Mouse (Mus musculus) spleen, adult 2 months (tissue): ENCODE measurements around the gene Traf4. TPM values are rescaled to one million over a fixed set of nuclear protein-coding genes. Genes with fewer than 3 reads are reported as not detected.

Source experiments
- DNase-seq, 2 experiments: peaks; one replicate each; pipeline versions ENCODE4 v3.0.0 to v3.0.0-alpha.2; 2012 to 2021; ENCODE audit warnings: low spot score in 2 of 2, low read depth in 1 of 2
- H3K27ac ChIP-seq: fragments of 200-500 bp; 2 replicates; pipeline ENCODE4 v1.5.1; 2012; ENCODE audit warnings: low read length, inconsistent platforms; ENCODE audit not compliant: insufficient read depth
- H3K27me3 ChIP-seq: fragments of 200-500 bp; 2 replicates; pipeline ENCODE4 v1.6.1; 2012; ENCODE audit warnings: mild to moderate bottlenecking, moderate library complexity, low read length, inconsistent platforms; ENCODE audit not compliant: control insufficient read depth, insufficient read depth
- H3K36me3 ChIP-seq: fragments of 200-500 bp; 2 replicates; pipeline ENCODE4 v1.6.1; 2012; ENCODE audit warnings: mild to moderate bottlenecking, low read length, inconsistent platforms; ENCODE audit not compliant: control insufficient read depth, insufficient read depth
- H3K4me1 ChIP-seq: fragments of 200-500 bp; 2 replicates; pipeline ENCODE4 v1.6.1; 2011; ENCODE audit warnings: inconsistent platforms; ENCODE audit not compliant: control insufficient read depth, insufficient read depth, insufficient read length
- H3K4me3 ChIP-seq: fragments of 200-500 bp; 2 replicates; pipeline ENCODE4 v1.5.1; 2011; ENCODE audit warnings: mild to moderate bottlenecking, inconsistent platforms; ENCODE audit not compliant: insufficient read depth, insufficient read length; ENCODE audit errors: extremely low read depth
- CTCF ChIP-seq: fragments of 200-500 bp; IDR thresholded peaks from 2 replicates; pipeline ENCODE4 v1.5.1; 2011; ENCODE audit warnings: mild to moderate bottlenecking, inconsistent platforms; ENCODE audit not compliant: insufficient read depth, insufficient read length, insufficient replicate concordance; ENCODE audit errors: extremely low read depth
- POLR2A ChIP-seq: fragments of 200-500 bp; IDR thresholded peaks from 2 replicates; pipeline ENCODE4 v1.6.1; 2011; ENCODE audit warnings: low read depth, low read length, inconsistent platforms
- WGBS: fragments of 180-500 bp; shearing (Covaris S2); methylation state at CpG from one replicate; pipeline ENCODE4 v1.1.7; 2018; 5-methylcytosine and 5-hydroxymethylcytosine counted together
- polyA plus RNA-seq: library from polyadenylated mRNA; depleted of rRNA; stranded (reverse); fragments of >200 nt; gene quantifications from 2 replicates; pipeline ENCODE4 v1.2.3, GENCODE M21; 2012

Traf4 gene
- polyA plus RNA-seq, 1 experiment: 43.4 TPM

DNA sequence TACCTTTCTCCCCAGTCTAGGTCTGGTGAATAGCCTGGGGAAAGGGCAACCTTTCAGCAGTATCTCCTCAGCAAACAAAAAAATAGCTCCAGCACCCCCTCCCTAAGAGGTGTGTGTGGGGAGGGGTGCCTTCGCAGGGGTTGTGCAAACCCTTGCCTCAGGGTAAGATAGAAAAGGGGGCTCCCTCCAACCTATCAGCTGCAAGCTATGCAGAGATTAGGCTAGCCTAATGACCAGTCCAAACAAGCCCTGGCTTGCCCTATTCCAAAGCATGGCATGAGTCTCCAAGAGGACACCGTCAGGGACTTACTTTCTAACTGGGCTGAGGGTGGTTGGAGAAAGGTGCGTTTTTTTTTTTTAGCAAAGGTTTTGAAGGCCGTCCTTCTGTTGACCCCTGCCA, 772 bp upstream of the Traf4 start:
- WGBS: 77% methylated on average over 4 of the region's 4 CpGs

GRCm38 (mm10) chr11:78165761-78166109, 346 bp upstream of the Traf4 start:
- WGBS: 5% methylated on average over 16 of the region's 16 CpGs
- TF ChIP-seq POLR2A: no peak
- no peak for TF ChIP-seq CTCF
- DNase-seq: no peak
- H3K27ac ChIP-seq: peak overlapping the region; percentile 75
- H3K4me1 ChIP-seq: peaks cover 24% of the 10 kb centered on the region
- H3K36me3 ChIP-seq: peaks cover 5% of the 10 kb centered on the region; the same call in 1 of the 2 replicates
- no peaks in the 10 kb centered on the region for H3K27me3 ChIP-seq
- peak overlapping the region; percentile 70 for H3K4me3 ChIP-seq

More for the DNA sequence above, 772 bp upstream of the Traf4 start:
- H3K4me3 ChIP-seq: no peak overlapping the region
- no peak overlapping the region for H3K27ac ChIP-seq
- no peaks in the 10 kb centered on the region for H3K27me3 ChIP-seq
- no peak for DNase-seq
- 0 out of 2 replicates have a peak, but pooled peaks cover 3% of the 10 kb centered on the region for H3K36me3 ChIP-seq
- peaks cover 24% of the 10 kb centered on the region for H3K4me1 ChIP-seq
- no peak for TF ChIP-seq CTCF
- TF ChIP-seq POLR2A: no peak

DNA sequence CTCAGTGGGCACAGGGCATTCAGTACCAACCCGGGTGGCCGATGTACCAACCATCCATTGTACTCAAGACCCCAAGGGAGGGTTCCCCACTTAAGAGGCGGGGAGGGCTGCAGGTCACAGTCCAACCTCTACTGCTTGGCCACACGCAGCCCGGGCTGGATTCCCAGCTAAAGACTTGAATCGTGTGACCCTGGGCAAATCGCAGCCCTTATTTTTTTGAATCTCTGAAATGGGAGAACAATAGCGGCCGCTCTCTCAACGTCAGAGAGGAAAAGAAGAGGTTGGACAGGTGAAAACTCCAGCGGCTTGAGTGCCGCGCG, 825 bp downstream of the Traf4 start:
- 1% methylated on average over 14 of the region's 14 CpGs for WGBS
- peaks cover 20% of the 10 kb centered on the region; the same call in 1 of the 2 replicates for H3K4me1 ChIP-seq
- peaks cover 10% of the 10 kb centered on the region for H3K36me3 ChIP-seq
- DNase-seq: no peak
- peak overlapping the region; percentile 89 for H3K4me3 ChIP-seq
- TF ChIP-seq POLR2A (no peak), CTCF (no peak)
- peak overlapping the region; percentile 80 for H3K27ac ChIP-seq
- H3K27me3 ChIP-seq: no peaks in the 10 kb centered on the region

DNA sequence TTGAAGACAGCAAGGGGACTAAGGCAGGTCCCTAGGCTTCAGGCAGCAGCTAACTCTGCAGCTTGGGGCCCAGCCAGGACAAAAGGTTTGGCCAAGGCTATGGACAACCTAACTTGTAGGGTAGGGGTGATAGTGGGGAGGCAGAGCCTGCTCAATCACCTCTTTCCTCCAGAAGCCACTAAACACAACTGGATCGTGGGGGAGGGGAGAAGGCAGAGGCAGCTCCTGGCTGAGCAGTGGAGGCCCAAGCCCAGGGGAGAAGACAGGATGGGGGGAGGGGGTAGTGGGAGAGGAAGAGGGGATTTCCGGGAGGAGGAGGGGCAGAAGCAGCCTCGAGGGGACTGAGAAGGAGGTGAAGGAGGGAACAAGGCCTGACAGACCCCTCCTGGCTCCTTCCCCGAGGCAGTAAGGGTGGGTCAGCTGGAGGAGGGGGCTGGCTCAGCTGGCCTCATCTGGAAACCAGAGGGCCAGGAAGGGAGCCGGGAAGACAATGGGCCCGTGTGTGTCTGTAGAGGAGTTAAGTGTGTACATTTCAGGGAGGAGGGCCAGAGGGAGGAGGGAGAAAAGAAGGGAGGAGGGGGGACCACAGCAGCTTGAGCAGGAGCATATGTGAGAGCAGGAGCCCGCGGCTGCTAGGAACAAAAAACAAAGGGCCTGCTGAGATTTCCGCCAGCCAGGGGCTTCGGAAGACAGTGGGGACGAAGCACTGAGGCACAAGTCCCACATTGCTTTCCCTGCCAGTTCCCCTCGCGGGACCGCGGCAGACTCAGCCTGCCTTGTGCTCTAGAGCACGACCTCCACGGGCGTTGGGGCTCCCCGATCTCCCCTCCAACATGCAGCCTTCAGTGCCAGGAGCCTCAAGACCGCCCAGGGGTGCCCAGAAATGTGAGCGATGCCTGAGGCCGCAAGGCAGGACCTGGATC, 1.4 kb downstream of the Traf4 start:
- 2% methylated on average over 22 of the region's 22 CpGs for WGBS
- peak in 1 of 2 experiments; percentile 49 for DNase-seq
- no peak for TF ChIP-seq POLR2A
- TF ChIP-seq CTCF: no peak
- Histone ChIP-seq H3K27me3 (no peaks in the 10 kb centered on the region), H3K36me3 (peaks cover 11% of the 10 kb centered on the region), H3K27ac (peak overlapping the region; percentile 80), H3K4me1 (peaks cover 20% of the 10 kb centered on the region; the same call in 1 of the 2 replicates), H3K4me3 (peak overlapping the region; percentile 89)

GRCm38 (mm10) chr11:78163045-78163444, 2.3 kb downstream of the Traf4 start:
- H3K4me3 ChIP-seq: no peak overlapping the region
- 88% methylated on average over 2 of the region's 2 CpGs for WGBS
- peaks cover 17% of the 10 kb centered on the region; the same call in 1 of the 2 replicates for H3K4me1 ChIP-seq
- H3K27me3 ChIP-seq: no peaks in the 10 kb centered on the region
- no peak for DNase-seq
- peaks cover 11% of the 10 kb centered on the region for H3K36me3 ChIP-seq
- H3K27ac ChIP-seq: no peak overlapping the region
- TF ChIP-seq CTCF (no peak), POLR2A (no peak)

DNA sequence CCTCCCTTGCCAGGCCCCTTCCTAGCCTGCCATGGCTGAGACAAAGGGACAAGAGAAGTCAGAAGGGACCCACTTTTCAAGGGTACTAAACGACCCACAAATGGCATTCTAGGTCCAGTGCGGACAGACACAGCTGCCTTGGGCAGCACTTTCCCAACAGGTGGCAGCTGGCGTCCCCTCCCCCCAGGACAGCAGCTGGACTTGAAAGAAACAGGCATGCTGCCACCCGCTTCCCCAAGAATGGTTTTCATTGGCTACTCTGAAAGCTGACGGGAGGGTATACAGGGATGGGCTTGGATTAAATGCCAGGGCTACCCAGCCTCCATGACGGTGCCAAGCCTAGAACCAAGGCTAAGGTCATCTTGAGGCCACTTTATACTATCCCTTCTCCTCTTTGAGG, 2.9 kb downstream of the Traf4 start:
- no peak for TF ChIP-seq POLR2A
- TF ChIP-seq CTCF: no peak
- 72% methylated on average over 6 of the region's 6 CpGs for WGBS
- no peak overlapping the region for H3K4me3 ChIP-seq
- no peak for DNase-seq
- H3K27me3 ChIP-seq: no peaks in the 10 kb centered on the region
- peaks cover 17% of the 10 kb centered on the region; the same call in 1 of the 2 replicates for H3K4me1 ChIP-seq
- no peak overlapping the region for H3K27ac ChIP-seq
- peaks cover 11% of the 10 kb centered on the region for H3K36me3 ChIP-seq

DNA sequence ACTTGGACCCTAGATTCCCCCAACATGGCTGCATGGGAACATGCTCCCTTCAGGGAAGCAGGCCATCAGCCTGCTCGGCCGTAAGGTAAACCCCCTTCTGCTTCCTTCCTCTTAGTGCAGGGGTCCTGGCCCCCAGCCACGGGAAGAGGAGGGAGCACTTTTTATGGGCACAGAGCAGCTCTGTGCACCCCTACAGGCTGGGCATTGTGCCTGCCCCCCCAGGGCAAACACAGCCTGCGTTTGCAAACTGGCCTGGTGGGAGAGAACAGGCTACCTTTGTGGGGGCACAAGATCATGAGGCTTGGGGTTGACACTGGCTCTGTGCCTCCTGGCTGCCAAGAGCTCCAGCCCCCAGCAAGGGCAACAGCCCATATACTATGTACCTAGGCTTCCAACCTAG, 3.4 kb downstream of the Traf4 start:
- no peak for TF ChIP-seq POLR2A
- no peak for TF ChIP-seq CTCF
- Histone ChIP-seq H3K36me3 (peaks cover 11% of the 10 kb centered on the region), H3K27ac (no peak overlapping the region), H3K4me3 (no peak overlapping the region), H3K27me3 (no peaks in the 10 kb centered on the region), H3K4me1 (peaks cover 17% of the 10 kb centered on the region; the same call in 1 of the 2 replicates)
- no peak for DNase-seq
- WGBS: 32% methylated on average over 4 of the region's 4 CpGs
